Mouse (Mus musculus): ENCODE measurements around the gene Apol7a. TPM values are rescaled to one million over a fixed set of nuclear protein-coding genes. Genes with fewer than 3 reads are reported as not detected.

Gene Apol7a
- 1.7 TPM for polyA plus RNA-seq (2014; fragmentation: Illumina TruSeq; extraction: RNeasy Lipid Tissue Mini Kit (QIAGEN cat#74804))

GRCm38 (mm10) chr15:77399027-77399426 is at the start of gene Apol7a:
Gene Apol7a, minus strand, starts transcription at chr15:77399110.

GRCm38 (mm10) chr15:77447392-77447791 is 48.5 kb upstream of the Apol7a start, which contains the start of gene Apol7b:
Gene Apol7b, minus strand, starts transcription at chr15:77447492.

GRCm38 (mm10) chr15:77411035-77411434 is 12.1 kb upstream of the Apol7a start, which contains the start of gene Apol9a:
Gene Apol9a, minus strand, starts transcription at chr15:77411135.

Other genes starting within 250 kb of the Apol7a start
- 82.4 TPM for gene Rbfox2, start 92.1 kb downstream of the Apol7a start, polyA plus RNA-seq (2014; fragmentation: Illumina TruSeq; extraction: RNeasy Lipid Tissue Mini Kit (QIAGEN cat#74804))
- 0.23 TPM for gene Apol9a, start 12.0 kb upstream of the Apol7a start, polyA plus RNA-seq (2014; fragmentation: Illumina TruSeq; extraction: RNeasy Lipid Tissue Mini Kit (QIAGEN cat#74804))
- gene Apol7b, start 48.4 kb upstream of the Apol7a start, polyA plus RNA-seq (2014; fragmentation: Illumina TruSeq; extraction: RNeasy Lipid Tissue Mini Kit (QIAGEN cat#74804)), result not detected
- not detected for gene Apol10a, start 77.9 kb upstream of the Apol7a start, polyA plus RNA-seq (2014; fragmentation: Illumina TruSeq; extraction: RNeasy Lipid Tissue Mini Kit (QIAGEN cat#74804))
- not detected for gene Apol11a, start 109.2 kb upstream of the Apol7a start, polyA plus RNA-seq (2014; fragmentation: Illumina TruSeq; extraction: RNeasy Lipid Tissue Mini Kit (QIAGEN cat#74804))
- gene Apol7c, start 134.2 kb upstream of the Apol7a start, polyA plus RNA-seq (2014; fragmentation: Illumina TruSeq; extraction: RNeasy Lipid Tissue Mini Kit (QIAGEN cat#74804)), result 0.43 TPM
- gene 1700025B11Rik, start 162.8 kb upstream of the Apol7a start, polyA plus RNA-seq (2014; fragmentation: Illumina TruSeq; extraction: RNeasy Lipid Tissue Mini Kit (QIAGEN cat#74804)), result not detected
- 4.4 TPM for gene Apol10b, start 197.0 kb upstream of the Apol7a start, polyA plus RNA-seq (2014; fragmentation: Illumina TruSeq; extraction: RNeasy Lipid Tissue Mini Kit (QIAGEN cat#74804))
- not detected for gene Gm36245, start 200.1 kb upstream of the Apol7a start, polyA plus RNA-seq (2014; fragmentation: Illumina TruSeq; extraction: RNeasy Lipid Tissue Mini Kit (QIAGEN cat#74804))
- 0.23 TPM for gene Apol11b, start 244.2 kb upstream of the Apol7a start, polyA plus RNA-seq (2014; fragmentation: Illumina TruSeq; extraction: RNeasy Lipid Tissue Mini Kit (QIAGEN cat#74804))

Measured in ovary, adult 10 weeks (tissue).